ENCODE assay signal across 28 mouse cellular contexts in genomic region chr8:87872356-87872930, GRCm38 (mm10).
DNase-seq lines count a peak whose midpoint lies in the region; ATAC-seq lines count a peak whose summit lies in the region.
"Had no signal": no experiment of that assay in that cellular context is flagged by ENCODE, and none has a peak within 500 bp of the region (broad histone marks: within the 10 kb centered on the region; RNA-seq: fewer than 3 reads in every experiment).

No protein-coding gene starts in this region.

- no peak for DNase-seq in forebrain, embryonic 11.5 days (ENCODE audit: low spot score)
- DNase-seq in midbrain, embryonic 11.5 days (ENCODE audit: low spot score, missing footprints) = no peak
- DNase-seq in embryonic facial prominence, embryonic 10.5 days (ENCODE audit: low spot score) = no peak
- peak; percentile 76 for DNase-seq in retina, postnatal 1 day
- no peak for DNase-seq in kidney, postnatal 14 days
- DNase-seq in kidney, postnatal 25 days = no peak
- DNase-seq: adrenal gland, adult 8-10 months; adrenal gland, postnatal 25 days; cerebellum, adult 18-20 months; cerebellum, adult 9-11 months; cerebellum, postnatal 25 days; gastrocnemius, postnatal 10 days; gastrocnemius, postnatal 36 days; heart, adult 2 months; heart, postnatal 14 days; heart, postnatal 4 days had no signal

- WGBS in forebrain, embryonic 13.5 days = 51% methylated on average over 6 of the region's 6 CpGs
- 69% methylated on average over 6 of the region's 6 CpGs for WGBS in forebrain, embryonic 11.5 days
- 60% methylated on average over 6 of the region's 6 CpGs for WGBS in midbrain, embryonic 13.5 days
- 76% methylated on average over 6 of the region's 6 CpGs for whole genome bisulfite sequencing in midbrain, embryonic 11.5 days
- 66% methylated on average over 6 of the region's 6 CpGs for WGBS in embryonic facial prominence, embryonic 10.5 days

- no peak overlapping the region for H3K4me2 ChIP-seq in forebrain, embryonic 13.5 days
- no peak overlapping the region for H3K4me2 ChIP-seq in forebrain, embryonic 11.5 days (ENCODE audit: low read depth, low read length, severe bottlenecking)
- H3K4me2 ChIP-seq in midbrain, embryonic 13.5 days (replicated peaks) = no peak overlapping the region
- H3K4me2 ChIP-seq in midbrain, embryonic 11.5 days = no peak overlapping the region
- H3K4me2 ChIP-seq: embryonic facial prominence, embryonic 12.5 days; embryonic facial prominence, embryonic 15.5 days; heart, embryonic 13.5 days; hindbrain, embryonic 12.5 days; intestine, embryonic 15.5 days had no signal

- no peaks in the 10 kb centered on the region for H3K36me3 ChIP-seq in forebrain, embryonic 13.5 days (ENCODE audit: poor library complexity, severe bottlenecking)
- no peaks in the 10 kb centered on the region for H3K36me3 ChIP-seq in forebrain, embryonic 11.5 days (ENCODE audit: control insufficient read depth, insufficient read depth, low read length)
- no peaks in the 10 kb centered on the region; the same call in 1 of the 2 replicates for H3K36me3 ChIP-seq in midbrain, embryonic 13.5 days
- no peaks in the 10 kb centered on the region for H3K36me3 ChIP-seq in midbrain, embryonic 11.5 days (ENCODE audit: control insufficient read depth, insufficient read depth, low read length)
- peaks cover 7% of the 10 kb centered on the region for H3K36me3 ChIP-seq in embryonic facial prominence, embryonic 10.5 days (replicated peaks)
- H3K36me3 ChIP-seq: embryonic facial prominence, embryonic 12.5 days; embryonic facial prominence, embryonic 15.5 days; forebrain, embryonic 15.5 days; heart, embryonic 10.5 days; heart, embryonic 13.5 days; hindbrain, embryonic 12.5 days; intestine, embryonic 15.5 days had no signal

- H3K4me3 ChIP-seq in forebrain, embryonic 13.5 days = no peak overlapping the region
- no peak overlapping the region for H3K4me3 ChIP-seq in forebrain, embryonic 11.5 days (ENCODE audit: low read depth, low read length)
- no peak overlapping the region for H3K4me3 ChIP-seq in midbrain, embryonic 13.5 days (replicated peaks)
- H3K4me3 ChIP-seq in midbrain, embryonic 11.5 days (ENCODE audit: low read depth, low read length) = no peak overlapping the region
- H3K4me3 ChIP-seq in embryonic facial prominence, embryonic 10.5 days = no peak overlapping the region
- H3K4me3 ChIP-seq: embryonic facial prominence, embryonic 12.5 days; embryonic facial prominence, embryonic 15.5 days; forebrain, embryonic 15.5 days; heart, adult 2 months; heart, embryonic 10.5 days; heart, embryonic 13.5 days; hindbrain, embryonic 12.5 days; intestine, embryonic 15.5 days had no signal

- ATAC-seq in forebrain, embryonic 13.5 days = no peak
- no peak for ATAC-seq in forebrain, embryonic 11.5 days (replicated peaks; ENCODE audit: low FRiP score)
- ATAC-seq in midbrain, embryonic 13.5 days = no peak
- no peak for ATAC-seq in midbrain, embryonic 11.5 days (ENCODE audit: low FRiP score)
- ATAC-seq: activated CD4-positive, CD25-positive, alpha-beta regulatory T cell, adult 4 months; CD4-positive, CD25-positive, alpha-beta regulatory T cell, adult 4 months; forebrain, embryonic 15.5 days; hindbrain, embryonic 16.5 days; intestine, embryonic 15.5 days had no signal

- no peak overlapping the region; the same call in 1 of the 2 replicates for H3K9ac ChIP-seq in forebrain, embryonic 13.5 days
- H3K9ac ChIP-seq in forebrain, embryonic 11.5 days (ENCODE audit: low read length) = no peak overlapping the region
- no peak overlapping the region for H3K9ac ChIP-seq in midbrain, embryonic 13.5 days (replicated peaks)
- H3K9ac ChIP-seq in midbrain, embryonic 11.5 days (ENCODE audit: low read length) = no peak overlapping the region
- H3K9ac ChIP-seq: embryonic facial prominence, embryonic 12.5 days; embryonic facial prominence, embryonic 15.5 days; forebrain, embryonic 15.5 days; heart, embryonic 13.5 days; hindbrain, embryonic 12.5 days; intestine, embryonic 15.5 days had no signal

- H3K27me3 ChIP-seq in forebrain, embryonic 13.5 days = no peaks in the 10 kb centered on the region
- H3K27me3 ChIP-seq in forebrain, embryonic 11.5 days (ENCODE audit: control insufficient read depth, insufficient read depth, low read length) = no peaks in the 10 kb centered on the region
- H3K27me3 ChIP-seq in midbrain, embryonic 13.5 days = no peaks in the 10 kb centered on the region
- H3K27me3 ChIP-seq in midbrain, embryonic 11.5 days (ENCODE audit: control insufficient read depth, insufficient read depth, low read length) = no peaks in the 10 kb centered on the region
- H3K27me3 ChIP-seq in embryonic facial prominence, embryonic 10.5 days (replicated peaks; ENCODE audit: low read depth, poor library complexity, severe bottlenecking) = no peaks in the 10 kb centered on the region
- H3K27me3 ChIP-seq: embryonic facial prominence, embryonic 12.5 days; embryonic facial prominence, embryonic 15.5 days; forebrain, embryonic 15.5 days; heart, embryonic 13.5 days; hindbrain, embryonic 12.5 days; intestine, embryonic 15.5 days had no signal

- H3K27ac ChIP-seq in forebrain, embryonic 13.5 days = peak overlapping the region; percentile 10; the same call in 1 of the 2 replicates
- no peak overlapping the region for H3K27ac ChIP-seq in forebrain, embryonic 11.5 days (ENCODE audit: low read depth, low read length)
- peak overlapping the region; percentile 7; the same call in 1 of the 2 replicates for H3K27ac ChIP-seq in midbrain, embryonic 13.5 days
- H3K27ac ChIP-seq in midbrain, embryonic 11.5 days (ENCODE audit: low read depth, low read length) = no peak overlapping the region
- H3K27ac ChIP-seq in embryonic facial prominence, embryonic 10.5 days (replicated peaks) = 0 out of 2 replicates have a peak overlapping the region, but pooled peaks have one; percentile 30
- H3K27ac ChIP-seq: embryonic facial prominence, embryonic 12.5 days; embryonic facial prominence, embryonic 15.5 days; forebrain, embryonic 15.5 days; heart, adult 2 months; heart, embryonic 10.5 days; heart, embryonic 13.5 days; intestine, embryonic 15.5 days had no signal

- peaks cover 57% of the 10 kb centered on the region for H3K4me1 ChIP-seq in forebrain, embryonic 13.5 days
- peaks cover 24% of the 10 kb centered on the region for H3K4me1 ChIP-seq in forebrain, embryonic 11.5 days (replicated peaks; ENCODE audit: control insufficient read depth, insufficient read depth, low read length)
- H3K4me1 ChIP-seq in midbrain, embryonic 13.5 days (replicated peaks) = peaks cover 81% of the 10 kb centered on the region
- H3K4me1 ChIP-seq in midbrain, embryonic 11.5 days (ENCODE audit: control insufficient read depth, insufficient read depth, low read length) = peaks cover 32% of the 10 kb centered on the region
- H3K4me1 ChIP-seq in embryonic facial prominence, embryonic 10.5 days = peaks cover 67% of the 10 kb centered on the region

- H3K9me3 ChIP-seq in forebrain, embryonic 13.5 days (replicated peaks) = no peaks in the 10 kb centered on the region
- H3K9me3 ChIP-seq in forebrain, embryonic 11.5 days (ENCODE audit: control insufficient read depth, low read length) = no peaks in the 10 kb centered on the region
- no peaks in the 10 kb centered on the region for H3K9me3 ChIP-seq in midbrain, embryonic 13.5 days
- H3K9me3 ChIP-seq in midbrain, embryonic 11.5 days (ENCODE audit: control insufficient read depth, low read length) = no peaks in the 10 kb centered on the region
- H3K9me3 ChIP-seq in embryonic facial prominence, embryonic 10.5 days = no peaks in the 10 kb centered on the region
- H3K9me3 ChIP-seq: embryonic facial prominence, embryonic 12.5 days; embryonic facial prominence, embryonic 15.5 days; forebrain, embryonic 15.5 days; heart, embryonic 10.5 days; heart, embryonic 13.5 days; hindbrain, embryonic 12.5 days; intestine, embryonic 15.5 days had no signal

Comparison
In these comparisons a context has a peak if more than half of its experiments do, and no peak if none do; other contexts are left out.
1. H3K27ac ChIP-seq: peak in forebrain, embryonic 13.5 days (single experiment), midbrain, embryonic 13.5 days (single experiment) and embryonic facial prominence, embryonic 10.5 days (single experiment); none in forebrain, embryonic 11.5 days (single experiment) and midbrain, embryonic 11.5 days (single experiment).